Mouse (Mus musculus) gastrocnemius, adult 18-20 months (tissue): ENCODE measurements around the gene Gnmt. TPM values are rescaled to one million over a fixed set of nuclear protein-coding genes. Genes with fewer than 3 reads are reported as not detected.

Experiments used
- DNase-seq: peaks from one replicate; pipeline ENCODE4 v3.0.0; 2021; ENCODE audit warnings: low spot score
- total RNA-seq, 2 experiments: library from RNA; stranded (reverse); gene quantifications; 2 replicates each; pipeline ENCODE4 v1.2.3; 2021

Gene Gnmt
- total RNA-seq, 2 experiments from 2014 or later = 2.2 to 3.4 TPM

- DNase-seq = peak; percentile 15
Measured at GRCm38 (mm10) chr17:46703971-46704886, 24.7 kb downstream of the Gnmt start.

GRCm38 (mm10) chr17:46702506-46702905, 26.5 kb downstream of the Gnmt start:
- no peak for DNase-seq

- DNase-seq = no peak
Measured at GRCm38 (mm10) chr17:46702100-46702499, 26.9 kb downstream of the Gnmt start.

GRCm38 (mm10) chr17:46701489-46701888, 27.5 kb downstream of the Gnmt start:
- no peak for DNase-seq

- DNase-seq = no peak
Measured at GRCm38 (mm10) chr17:46699912-46700311, 29.1 kb downstream of the Gnmt start.

- DNase-seq = no peak
Measured at GRCm38 (mm10) chr17:46699245-46699644, 29.7 kb downstream of the Gnmt start.

GRCm38 (mm10) chr17:46698515-46698914, 30.5 kb downstream of the Gnmt start:
- DNase-seq = no peak

- DNase-seq = no peak
Measured at GRCm38 (mm10) chr17:46694517-46695063, 34.4 kb downstream of the Gnmt start.

- no peak for DNase-seq
Measured at GRCm38 (mm10) chr17:46691390-46691789, 37.6 kb downstream of the Gnmt start.

- no peak for DNase-seq
Measured at GRCm38 (mm10) chr17:46690665-46691064, 38.3 kb downstream of the Gnmt start.

- no peak for DNase-seq
Measured at GRCm38 (mm10) chr17:46685913-46686312, 43.1 kb downstream of the Gnmt start.

- no peak for DNase-seq
Measured at GRCm38 (mm10) chr17:46682654-46683389, 46.1 kb downstream of the Gnmt start.

GRCm38 (mm10) chr17:46681466-46682118, 47.4 kb downstream of the Gnmt start:
- no peak for DNase-seq

GRCm38 (mm10) chr17:46680760-46681373, 48.1 kb downstream of the Gnmt start, which contains the start of gene Klhdc3:
Gene Klhdc3, minus strand, starts transcription at chr17:46680914.
- peak; percentile 98 for DNase-seq

- DNase-seq = peak; percentile 40
Measured at GRCm38 (mm10) chr17:46679843-46680759, 48.9 kb downstream of the Gnmt start.

- peak; percentile 69 for DNase-seq
Measured at GRCm38 (mm10) chr17:46678911-46679310, 50.1 kb downstream of the Gnmt start.

- DNase-seq = peak; percentile 68
Measured at GRCm38 (mm10) chr17:46678416-46678815, 50.6 kb downstream of the Gnmt start, which contains the start of gene Mea1. Gene Mea1, plus strand, starts transcription at chr17:46678793.
